Mouse (Mus musculus) lung, embryonic 15.5 days (tissue): ENCODE measurements around the gene 1700001C19Rik. TPM values are rescaled to one million over a fixed set of nuclear protein-coding genes. Genes with fewer than 3 reads are reported as not detected.
"Not testable (repeated sequence)": the region's sequence is repeated elsewhere in the genome, so short reads cannot be mapped to it uniquely, and the experiment has no call there.

ENCODE experiments used
- ATAC-seq: fragments of 200-750 bp; cut with Nextera tagmentation; 2 replicates; pipeline ENCODE4 v1.8.0; 2017; ENCODE audit warnings: moderate number of reproducible peaks, borderline replicate concordance; ENCODE audit not compliant: low FRiP score, low TSS enrichment; ENCODE audit errors: extremely low read depth
- H3K27ac ChIP-seq: fragments of 300-500 bp; sonication (generic); 2 replicates; pipeline ENCODE4 v1.5.1; 2015; ENCODE audit warnings: moderate library complexity, mild to moderate bottlenecking, inconsistent platforms
- H3K27me3 ChIP-seq: fragments of 300-500 bp; sonication (generic); 2 replicates; pipeline ENCODE4 v1.6.1; 2015; ENCODE audit warnings: inconsistent platforms
- H3K36me3 ChIP-seq: fragments of 300-500 bp; sonication (generic); 2 replicates; pipeline ENCODE4 v1.6.1; 2015; ENCODE audit warnings: inconsistent platforms
- H3K4me1 ChIP-seq: fragments of 300-500 bp; sonication (generic); 2 replicates; pipeline ENCODE4 v1.6.1; 2015; ENCODE audit warnings: inconsistent platforms
- H3K4me2 ChIP-seq: fragments of 300-500 bp; sonication (generic); 2 replicates; pipeline ENCODE4 v1.6.1; 2015; ENCODE audit warnings: inconsistent platforms, mild to moderate bottlenecking, moderate library complexity
- H3K4me3 ChIP-seq: fragments of 300-500 bp; sonication (generic); 2 replicates; pipeline ENCODE4 v1.5.1; 2015; ENCODE audit warnings: mild to moderate bottlenecking, inconsistent platforms
- H3K9ac ChIP-seq: fragments of 300-500 bp; sonication (generic); 2 replicates; pipeline ENCODE4 v1.6.1; 2015; ENCODE audit warnings: inconsistent platforms
- H3K9me3 ChIP-seq: fragments of 300-500 bp; sonication (generic); 2 replicates; pipeline ENCODE4 v1.6.1; 2016; ENCODE audit warnings: inconsistent platforms
- WGBS: fragments of 180-500 bp; shearing (Covaris S2); methylation state at CpG from one replicate; pipeline ENCODE4 v1.1.7; 2015; 5-methylcytosine and 5-hydroxymethylcytosine counted together
- polyA plus RNA-seq: library from polyadenylated mRNA; unstranded; fragments of >200 nt; fragmentation: Nextera tagmentation; extraction: Ambion mirVana; gene quantifications from 2 replicates; pipeline ENCODE4 v1.2.1, GENCODE M21; 2015

Gene 1700001C19Rik
- polyA plus RNA-seq, 1 experiment from 2014 or later: 0.14 TPM

DNA sequence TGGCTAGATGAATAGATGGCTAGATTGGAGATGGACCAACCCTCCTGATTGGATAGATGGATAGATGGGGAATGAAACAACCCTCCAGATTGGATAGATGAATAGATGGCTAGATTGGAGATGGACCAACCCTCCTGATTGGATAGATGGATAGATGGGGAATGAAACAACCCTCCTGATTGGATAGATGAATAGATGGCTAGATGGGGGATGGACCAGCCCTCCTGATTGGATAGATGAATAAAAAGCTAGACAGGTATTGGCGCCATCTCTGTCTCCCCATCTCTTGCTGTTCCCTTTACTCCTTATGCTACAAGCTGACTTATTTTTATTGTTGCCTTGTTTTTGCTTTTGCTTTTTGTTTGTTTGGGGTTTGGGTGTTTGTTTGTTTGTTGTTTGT lies 14.6 kb downstream of the 1700001C19Rik start:
- ATAC-seq, H3K9me3 ChIP-seq, H3K9ac ChIP-seq, H3K4me3 ChIP-seq, H3K4me2 ChIP-seq, H3K4me1 ChIP-seq, H3K27ac ChIP-seq, H3K36me3 ChIP-seq, H3K27me3 ChIP-seq: not testable (repeated sequence)
- 81% methylated on average over 1 of the region's 1 CpGs for WGBS

DNA sequence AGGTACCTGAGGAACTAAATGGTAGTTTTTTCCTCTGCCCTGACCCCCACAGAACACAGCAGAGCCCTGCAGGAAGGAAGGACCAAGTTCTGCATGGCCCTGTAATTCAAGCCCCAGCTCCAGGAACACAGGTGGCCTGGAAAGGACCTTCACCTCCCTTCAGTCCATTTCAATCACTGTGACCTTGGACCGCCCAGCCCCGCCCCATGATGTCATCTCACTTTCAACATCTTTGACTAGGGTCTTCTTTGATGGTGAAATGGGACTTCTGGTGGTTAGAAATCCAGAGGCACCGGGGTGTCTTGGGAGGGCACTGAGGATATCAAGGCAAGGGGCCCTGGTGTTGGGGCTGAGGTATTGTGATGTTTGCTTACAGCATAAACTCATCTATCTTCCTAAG lies 15.6 kb downstream of the 1700001C19Rik start:
- Histone ChIP-seq H3K4me2 (no peak overlapping the region), H3K9me3 (no peaks in the 10 kb centered on the region), H3K27ac (no peak overlapping the region), H3K36me3 (no peaks in the 10 kb centered on the region), H3K4me1 (peaks cover 8% of the 10 kb centered on the region), H3K9ac (no peak overlapping the region), H3K27me3 (no peaks in the 10 kb centered on the region), H3K4me3 (no peak overlapping the region)
- WGBS: 67% methylated on average over 3 of the region's 3 CpGs
- ATAC-seq: no peak

DNA sequence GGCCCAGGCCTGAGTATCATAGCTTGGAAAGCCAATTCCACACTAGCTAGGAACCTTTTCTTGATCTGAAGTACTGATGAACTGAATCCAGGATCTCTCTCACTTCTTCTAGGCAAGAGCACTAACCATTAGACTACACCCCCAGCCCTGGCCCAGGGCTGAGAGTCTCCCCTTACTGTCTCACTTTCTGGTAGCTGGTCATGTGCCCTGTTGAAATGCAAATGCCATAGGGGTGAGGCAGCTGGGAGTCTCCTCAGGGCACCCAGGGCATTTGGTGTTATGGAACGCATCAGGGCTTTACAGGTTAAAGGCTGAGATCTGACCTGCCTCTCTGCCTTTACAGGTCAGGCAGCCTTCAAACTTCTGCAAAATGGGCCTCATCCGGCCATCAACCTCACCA lies 17.0 kb downstream of the 1700001C19Rik start:
- H3K4me2 ChIP-seq: no peak overlapping the region
- no peak overlapping the region for H3K4me3 ChIP-seq
- no peaks in the 10 kb centered on the region for H3K36me3 ChIP-seq
- WGBS: 67% methylated on average over 2 of the region's 2 CpGs
- H3K9ac ChIP-seq: no peak overlapping the region
- no peak for ATAC-seq
- no peaks in the 10 kb centered on the region for H3K27me3 ChIP-seq
- H3K9me3 ChIP-seq: no peaks in the 10 kb centered on the region
- H3K4me1 ChIP-seq: peaks cover 8% of the 10 kb centered on the region
- no peak overlapping the region for H3K27ac ChIP-seq

DNA sequence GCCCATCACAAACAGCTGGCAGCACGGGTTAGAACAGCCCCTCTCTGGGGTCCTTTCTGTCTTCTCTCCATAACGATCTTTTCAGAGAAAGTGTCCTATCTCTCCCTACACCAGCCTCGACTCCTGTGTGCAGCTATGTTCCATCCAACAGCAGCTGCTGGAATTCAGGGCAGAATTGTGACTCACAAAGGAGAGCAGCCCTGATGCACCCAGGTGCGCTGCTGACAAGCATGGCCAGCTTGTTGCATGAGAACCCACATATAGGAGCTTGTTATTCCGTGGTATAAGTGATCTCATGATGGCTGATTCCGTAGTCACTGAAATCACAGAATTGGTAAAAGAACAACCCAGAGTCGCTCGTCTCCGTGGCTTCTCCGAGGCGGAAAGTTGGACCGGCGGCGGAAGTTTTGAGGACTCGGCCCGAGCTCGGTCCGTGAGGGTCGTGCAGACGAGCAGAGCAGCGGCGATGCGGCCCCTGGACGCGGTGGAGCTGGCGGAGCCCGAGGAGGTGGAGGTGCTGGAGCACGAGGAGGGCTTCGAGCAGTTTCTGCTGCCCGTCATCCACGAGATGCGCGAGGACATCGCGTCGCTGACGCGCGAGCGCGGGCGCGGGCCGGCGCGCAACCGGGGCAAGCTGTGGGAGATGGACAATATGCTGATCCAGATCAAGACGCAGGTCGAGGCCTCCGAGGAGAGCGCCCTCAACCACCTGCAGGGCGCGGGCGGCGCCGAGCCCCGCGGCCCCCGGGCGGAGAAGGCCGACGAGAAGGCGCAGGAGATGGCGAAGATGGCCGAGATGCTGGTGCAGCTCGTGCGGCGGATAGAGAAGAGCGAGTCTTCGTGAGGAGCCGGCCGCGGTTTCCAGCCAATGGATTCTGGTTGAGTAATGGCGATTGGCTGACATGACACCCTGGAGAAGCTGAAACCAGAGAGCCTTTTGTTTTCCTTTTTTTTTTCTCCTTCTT lies 27.0 kb downstream of the 1700001C19Rik start:
- Histone ChIP-seq H3K4me3 (peak overlapping the region; percentile 35), H3K27me3 (peaks cover 31% of the 10 kb centered on the region), H3K4me2 (peak overlapping the region; percentile 68)
- H3K9me3 ChIP-seq, ATAC-seq, H3K36me3 ChIP-seq, H3K27ac ChIP-seq, H3K4me1 ChIP-seq, H3K9ac ChIP-seq: not testable (repeated sequence)
- WGBS: 3% methylated on average over 74 of the region's 74 CpGs

DNA sequence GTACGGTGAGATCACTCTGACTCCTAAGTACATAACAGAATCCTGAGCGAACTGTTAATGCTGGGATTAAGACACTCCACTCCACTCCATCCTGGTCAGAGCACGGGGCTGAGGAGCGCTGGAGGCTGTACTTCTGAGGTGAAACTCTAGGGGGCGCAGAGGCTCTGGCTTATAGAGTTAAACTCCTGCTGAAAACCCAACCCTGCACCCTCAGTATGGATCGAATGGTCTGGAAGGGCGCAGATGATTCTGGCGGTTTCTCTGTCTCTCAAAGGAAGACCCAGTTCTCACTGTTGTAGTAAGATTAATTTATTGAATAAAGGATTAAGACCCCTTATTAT lies 28.6 kb downstream of the 1700001C19Rik start:
- Histone ChIP-seq H3K36me3 (no peaks in the 10 kb centered on the region), H3K4me2 (no peak overlapping the region), H3K4me3 (no peak overlapping the region), H3K9me3 (no peaks in the 10 kb centered on the region), H3K27ac (no peak overlapping the region), H3K4me1 (0 out of 2 replicates have a peak, but pooled peaks cover 4% of the 10 kb centered on the region), H3K9ac (no peak overlapping the region), H3K27me3 (peaks cover 31% of the 10 kb centered on the region)
- peak; percentile 28; the same call in 1 of the 2 replicates for ATAC-seq
- WGBS: 18% methylated on average over 8 of the region's 8 CpGs

DNA sequence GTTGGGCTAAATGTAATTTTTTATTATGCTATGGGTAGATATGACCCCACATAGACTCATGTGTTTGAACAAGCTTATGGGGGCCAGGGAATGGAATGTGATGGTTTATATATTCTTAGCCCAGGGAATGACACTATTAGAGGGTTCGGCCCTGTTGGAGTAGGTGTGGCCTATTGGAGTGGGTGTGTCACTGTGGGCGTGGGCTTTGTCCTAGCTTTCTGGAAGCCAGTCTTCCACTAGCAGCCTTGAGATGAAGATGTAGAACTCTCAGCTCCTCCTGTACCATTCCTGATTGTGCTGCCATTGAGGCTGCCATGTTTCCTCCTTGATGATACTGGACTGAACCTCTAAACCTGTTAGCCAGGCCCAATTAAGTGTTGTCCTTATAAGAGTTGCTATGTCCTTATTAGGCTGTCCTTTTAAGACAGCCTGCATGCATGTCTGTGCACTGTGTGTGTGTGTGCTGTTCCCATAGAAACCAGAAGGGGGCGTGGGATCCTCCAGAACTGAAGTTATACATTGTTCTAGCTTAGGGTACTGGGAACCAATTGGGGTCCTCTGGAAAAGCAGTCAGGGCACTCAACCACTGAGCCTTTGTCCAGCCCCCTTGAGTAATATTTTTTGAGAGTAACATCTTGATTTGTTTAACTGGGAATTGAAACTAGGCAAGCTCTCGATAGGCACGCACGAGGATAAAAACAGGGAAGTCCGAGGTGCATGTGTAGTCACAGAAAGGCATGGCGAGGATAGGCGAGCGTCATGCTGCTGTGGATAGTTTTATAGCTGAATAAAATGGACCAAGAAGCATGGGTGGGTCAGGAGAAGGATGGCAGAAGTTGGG lies 29.2 kb downstream of the 1700001C19Rik start:
- 63% methylated on average over 10 of the region's 10 CpGs for WGBS
- no peak overlapping the region for H3K27ac ChIP-seq
- peaks cover 30% of the 10 kb centered on the region for H3K27me3 ChIP-seq

DNA sequence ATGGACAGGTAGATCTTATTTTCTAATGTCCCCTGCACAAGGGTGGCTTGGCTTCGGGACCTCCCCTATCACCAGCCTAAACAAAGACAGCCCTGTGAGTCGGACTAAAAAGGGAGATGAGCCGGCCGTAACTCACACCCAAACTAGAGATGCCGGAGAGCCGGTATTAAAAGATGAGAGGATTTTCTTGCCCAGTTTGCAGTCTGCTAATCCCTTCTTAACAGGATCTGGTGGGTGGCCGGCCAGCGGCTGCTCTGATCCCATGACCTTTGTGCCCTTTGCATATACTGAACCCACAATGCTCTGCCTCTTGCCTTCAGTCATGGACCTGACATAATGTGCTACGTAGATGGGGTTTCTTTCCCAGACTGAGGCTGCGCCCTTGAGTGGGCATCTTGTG lies 36.7 kb downstream of the 1700001C19Rik start, which contains the start of gene Guca1a:
Guca1a (minus strand) TSS at position 134 of the 400 bp plus-strand sequence.
- no peak within 1 kb of the TSS for H3K27ac ChIP-seq
- no peak within 1 kb of the TSS for H3K4me2 ChIP-seq
- no peaks in the 10 kb centered on the region for H3K36me3 ChIP-seq
- no peak for ATAC-seq
- WGBS: 51% methylated on average over 10 of the region's 10 CpGs
- peaks cover 14% of the 10 kb centered on the region; the same call in 1 of the 2 replicates for H3K27me3 ChIP-seq
- peaks cover 3% of the 10 kb centered on the region for H3K4me1 ChIP-seq
- no peak within 1 kb of the TSS for H3K4me3 ChIP-seq
- H3K9ac ChIP-seq: no peak within 1 kb of the TSS
- H3K9me3 ChIP-seq: no peaks in the 10 kb centered on the region

More for the DNA sequence above, 29.2 kb downstream of the 1700001C19Rik start:
- Histone ChIP-seq H3K36me3 (no peaks in the 10 kb centered on the region), H3K4me3 (no peak overlapping the region), H3K4me1 (0 out of 2 replicates have a peak, but pooled peaks cover 4% of the 10 kb centered on the region), H3K9me3 (no peaks in the 10 kb centered on the region), H3K9ac (no peak overlapping the region), H3K4me2 (no peak overlapping the region)
- no peak for ATAC-seq

DNA sequence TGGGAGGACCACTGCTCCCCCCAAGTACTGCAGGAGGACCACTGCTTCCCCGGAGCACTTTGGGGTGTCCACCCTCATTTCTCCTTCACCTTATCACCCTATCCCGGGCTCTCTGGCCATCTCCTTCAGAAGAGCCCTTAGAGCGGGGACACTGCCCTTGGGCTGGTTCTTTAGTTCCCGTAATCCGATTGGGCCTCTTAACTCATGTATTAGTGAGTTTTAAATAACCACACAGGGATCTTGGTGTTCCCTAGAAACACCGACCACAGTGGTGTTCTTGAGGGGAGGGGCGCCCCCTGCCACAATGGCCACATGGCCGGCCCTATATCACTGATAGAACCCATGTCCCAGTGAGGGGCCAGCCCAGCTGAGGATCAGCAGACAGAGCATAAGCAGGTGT lies 38.1 kb downstream of the 1700001C19Rik start:
- Histone ChIP-seq H3K27ac (no peak overlapping the region), H3K4me1 (peaks cover 15% of the 10 kb centered on the region)
- WGBS: 79% methylated on average over 8 of the region's 8 CpGs

DNA sequence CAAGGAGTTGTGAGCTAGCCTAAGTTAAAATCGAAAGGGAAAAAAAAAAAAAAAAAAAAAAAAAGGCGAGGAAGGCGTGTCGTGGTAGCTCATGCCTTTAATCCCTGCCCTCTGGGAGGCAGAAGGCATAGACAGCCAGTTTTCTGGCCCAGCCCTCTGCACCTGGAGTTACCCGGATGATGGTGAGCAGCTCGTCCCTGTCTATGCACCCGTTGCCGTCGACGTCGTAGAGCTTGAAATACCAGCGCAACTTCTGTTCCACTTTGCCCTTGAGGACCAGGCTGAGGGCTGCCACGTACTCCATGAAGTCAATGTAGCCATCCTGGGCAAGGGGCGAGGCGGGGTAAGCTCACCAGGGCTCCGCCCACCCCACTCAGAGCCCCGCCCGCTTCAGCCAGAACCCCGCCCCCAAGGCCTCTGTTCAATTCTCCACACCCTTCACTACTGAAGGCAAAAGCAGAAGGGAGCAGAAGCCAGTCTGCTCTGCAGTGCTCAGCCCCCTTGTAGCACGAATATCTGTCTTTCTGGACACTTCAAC lies 41.7 kb downstream of the 1700001C19Rik start:
- WGBS: 3% methylated on average over 20 of the region's 20 CpGs
- Histone ChIP-seq H3K9ac (no peak overlapping the region), H3K27ac (no peak overlapping the region), H3K36me3 (no peaks in the 10 kb centered on the region), H3K27me3 (peaks cover 30% of the 10 kb centered on the region), H3K4me2 (peak overlapping the region; percentile 67), H3K9me3 (no peaks in the 10 kb centered on the region), H3K4me1 (peaks cover 15% of the 10 kb centered on the region), H3K4me3 (peak overlapping the region; percentile 38)
- peak; percentile 81 for ATAC-seq

More for the DNA sequence above, 38.1 kb downstream of the 1700001C19Rik start:
- Histone ChIP-seq H3K9ac (no peak overlapping the region), H3K9me3 (no peaks in the 10 kb centered on the region), H3K36me3 (no peaks in the 10 kb centered on the region), H3K27me3 (peaks cover 27% of the 10 kb centered on the region), H3K4me3 (no peak overlapping the region), H3K4me2 (no peak overlapping the region)
- no peak for ATAC-seq

DNA sequence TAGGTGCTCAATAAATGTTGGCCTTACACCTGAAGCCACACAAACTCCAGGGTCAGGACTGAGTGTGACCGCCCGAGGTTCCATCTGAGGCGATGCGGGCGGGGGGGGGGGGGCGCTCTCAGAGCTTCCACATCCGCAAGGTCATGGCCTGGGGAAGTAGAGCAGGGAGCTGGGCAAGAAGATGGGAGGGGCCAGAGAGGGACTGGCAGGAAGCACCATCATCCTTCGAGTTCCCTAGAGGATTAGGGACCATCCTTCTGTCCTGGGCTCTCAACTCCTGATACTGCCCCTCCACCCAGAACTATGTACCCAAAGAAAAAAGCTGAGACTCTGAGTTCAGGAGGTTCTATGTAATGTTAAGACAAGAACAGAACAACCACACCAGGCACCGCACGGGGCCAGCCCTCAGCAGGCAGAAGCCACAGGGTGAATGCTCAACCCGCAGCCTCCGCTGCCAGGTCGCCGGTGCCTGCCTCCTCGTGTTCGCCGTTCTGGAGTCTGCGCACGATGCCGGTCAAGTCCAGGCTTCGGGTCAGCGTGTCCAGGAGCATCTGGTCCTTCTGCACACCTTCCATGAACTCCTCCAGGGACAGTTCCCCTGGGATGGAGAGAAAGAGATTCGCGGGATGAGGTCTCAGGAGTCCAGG lies 42.8 kb downstream of the 1700001C19Rik start:
- Histone ChIP-seq H3K27ac (no peak overlapping the region), H3K4me3 (peak overlapping the region; percentile 38), H3K36me3 (no peaks in the 10 kb centered on the region), H3K9me3 (no peaks in the 10 kb centered on the region), H3K27me3 (peaks cover 30% of the 10 kb centered on the region), H3K9ac (no peak overlapping the region), H3K4me1 (peaks cover 15% of the 10 kb centered on the region), H3K4me2 (peak overlapping the region; percentile 67)
- no peak for ATAC-seq
- 17% methylated on average over 24 of the region's 24 CpGs for WGBS

DNA sequence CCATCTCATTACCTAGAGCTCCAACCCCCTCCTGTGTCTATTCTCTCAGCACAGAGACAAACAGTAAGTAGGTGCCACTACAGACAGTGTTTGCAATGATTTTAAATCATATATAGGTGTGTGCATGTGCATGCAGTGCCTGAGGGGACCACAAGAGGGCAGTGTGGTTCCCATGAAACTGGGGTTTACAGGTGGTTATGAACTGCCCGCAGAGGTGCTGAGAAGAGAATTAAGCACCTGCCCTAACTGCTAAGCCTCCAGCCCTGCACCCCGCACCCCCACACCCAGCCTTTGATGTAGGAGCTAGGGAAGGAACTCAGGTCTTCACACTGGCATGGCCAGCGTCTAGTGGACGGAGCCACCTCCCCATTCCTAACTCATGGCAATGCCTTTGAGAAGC lies 50.5 kb downstream of the 1700001C19Rik start:
- no peak overlapping the region for H3K4me3 ChIP-seq
- H3K9ac ChIP-seq: no peak overlapping the region
- no peaks in the 10 kb centered on the region for H3K27me3 ChIP-seq
- no peak for ATAC-seq
- 64% methylated on average over 4 of the region's 4 CpGs for WGBS
- peaks cover 3% of the 10 kb centered on the region for H3K9me3 ChIP-seq
- no peak overlapping the region for H3K27ac ChIP-seq
- no peak overlapping the region for H3K4me2 ChIP-seq
- no peaks in the 10 kb centered on the region for H3K4me1 ChIP-seq
- H3K36me3 ChIP-seq: 0 out of 2 replicates have a peak, but pooled peaks cover 3% of the 10 kb centered on the region
